13 mouse cellular contexts compared by ENCODE assay signal in the genomic region with DNA sequence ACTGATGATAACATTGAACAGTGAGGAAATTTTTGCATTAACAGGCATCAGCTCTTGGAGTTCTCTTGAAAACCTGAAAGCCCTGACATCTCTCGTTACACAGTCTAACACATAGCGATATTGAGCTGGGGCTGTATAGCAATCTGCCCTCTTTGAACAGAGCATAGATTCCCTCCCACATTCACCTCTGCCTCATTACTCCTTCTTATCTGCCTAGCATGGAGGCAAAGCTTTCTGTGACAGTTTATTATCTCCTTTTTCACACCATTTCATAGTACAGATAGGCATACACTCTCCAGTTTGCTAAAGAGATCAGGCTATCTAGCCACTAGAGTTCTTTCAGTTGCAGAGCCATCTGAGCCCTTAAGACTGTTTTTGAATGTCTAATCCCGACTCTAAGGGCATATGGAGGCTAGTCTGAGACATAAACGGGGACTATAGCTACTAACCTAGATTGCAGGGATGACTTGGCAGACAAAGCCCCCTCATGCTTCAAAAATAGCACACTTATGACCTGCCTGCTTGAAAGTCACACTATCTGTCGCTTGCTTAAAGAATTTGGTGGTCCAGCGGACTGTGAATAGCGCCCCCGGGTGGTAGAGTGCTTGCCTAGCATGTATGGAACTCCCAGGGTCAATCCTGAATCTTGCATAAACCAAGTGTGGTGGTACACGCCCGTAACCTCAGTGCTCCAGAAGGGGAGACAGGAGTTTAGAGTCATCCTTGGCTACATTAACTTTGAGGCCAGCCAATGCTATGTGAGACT.
A peak's percentile ranks its signal among the peaks of the same experiment; 100 is the strongest.
DNase-seq lines count a peak whose midpoint lies in the region; ATAC-seq lines count a peak whose summit lies in the region.
"Had no signal": no experiment of that assay in that cellular context is flagged by ENCODE, and none has a peak within 500 bp of the region (broad histone marks: within the 10 kb centered on the region; RNA-seq: fewer than 3 reads in every experiment).

No protein-coding gene starts in this region.

- no peak for DNase-seq in heart, embryonic 10.5 days (ENCODE audit: low spot score)
- DNase-seq in B cell, adult 2 months: peak; percentile 22 to 27
- peak; percentile 9 for DNase-seq in NIH3T3 (ENCODE audit: low read depth)
- no peak for DNase-seq in T-cell, adult 2 months (ENCODE audit: low spot score)
- DNase-seq: kidney, adult 18-20 months; thymus, adult 18-20 months had no signal

- no peaks in the 10 kb centered on the region; the same call in 1 of the 2 replicates for H3K4me1 ChIP-seq in heart, embryonic 15.5 days (replicated peaks)
- no peaks in the 10 kb centered on the region for H3K4me1 ChIP-seq in heart, embryonic 10.5 days
- H3K4me1 ChIP-seq in liver, embryonic 15.5 days (replicated peaks): peaks cover 23% of the 10 kb centered on the region
- no peaks in the 10 kb centered on the region for H3K4me1 ChIP-seq in kidney, embryonic 16.5 days (ENCODE audit: insufficient read depth, low read length)
- H3K4me1 ChIP-seq: embryonic facial prominence, embryonic 10.5 days had no signal

- no peak overlapping the region for H3K9ac ChIP-seq in heart, embryonic 15.5 days
- H3K9ac ChIP-seq in liver, embryonic 15.5 days: no peak overlapping the region
- no peak overlapping the region for H3K9ac ChIP-seq in kidney, embryonic 16.5 days (replicated peaks; ENCODE audit: low read length)

- H3K9me3 ChIP-seq in heart, embryonic 15.5 days (replicated peaks): no peaks in the 10 kb centered on the region
- no peaks in the 10 kb centered on the region for H3K9me3 ChIP-seq in heart, embryonic 10.5 days
- no peaks in the 10 kb centered on the region for H3K9me3 ChIP-seq in liver, embryonic 15.5 days (replicated peaks)
- H3K9me3 ChIP-seq in kidney, embryonic 16.5 days (ENCODE audit: low read length): no peaks in the 10 kb centered on the region
- H3K9me3 ChIP-seq: embryonic facial prominence, embryonic 10.5 days had no signal

- 43% methylated on average over 10 of the region's 10 CpGs for WGBS in heart, embryonic 15.5 days
- WGBS in heart, embryonic 10.5 days: 45% methylated on average over 10 of the region's 10 CpGs
- 29% methylated on average over 10 of the region's 10 CpGs for WGBS in liver, embryonic 15.5 days (ENCODE audit: insufficient replicate concordance)
- WGBS in kidney, embryonic 16.5 days: 62% methylated on average over 10 of the region's 10 CpGs

- peak overlapping the region; percentile 64 for H3K27ac ChIP-seq in heart, embryonic 15.5 days
- no peak overlapping the region for H3K27ac ChIP-seq in heart, embryonic 10.5 days
- H3K27ac ChIP-seq in liver, embryonic 15.5 days (replicated peaks): peak overlapping the region; percentile 45; the same call in 1 of the 2 replicates
- H3K27ac ChIP-seq in kidney, embryonic 16.5 days (ENCODE audit: low read length): no peak overlapping the region
- H3K27ac ChIP-seq: embryonic facial prominence, embryonic 10.5 days had no signal

- no peak for ATAC-seq in heart, embryonic 15.5 days (replicated peaks; ENCODE audit: insufficient number of reproducible peaks, insufficient read depth, low FRiP score, low read depth)
- peak; percentile 85 for ATAC-seq in liver, embryonic 15.5 days (ENCODE audit: insufficient read depth)
- no peak for ATAC-seq in kidney, embryonic 16.5 days (ENCODE audit: low FRiP score, low TSS enrichment)
- no peak for ATAC-seq in monocyte, adult 5-6 weeks (replicated peaks; ENCODE audit: insufficient number of reproducible peaks, low FRiP score, low TSS enrichment, poor library complexity, severe bottlenecking)
- ATAC-seq: forebrain, embryonic 14.5 days had no signal

- no peak overlapping the region for H3K4me2 ChIP-seq in heart, embryonic 15.5 days
- peak overlapping the region; percentile 23; the same call in 1 of the 2 replicates for H3K4me2 ChIP-seq in liver, embryonic 15.5 days
- H3K4me2 ChIP-seq in kidney, embryonic 16.5 days (replicated peaks; ENCODE audit: low read depth, low read length): no peak overlapping the region

- no peak overlapping the region for H3K4me3 ChIP-seq in heart, embryonic 15.5 days
- H3K4me3 ChIP-seq in heart, embryonic 10.5 days: no peak overlapping the region
- H3K4me3 ChIP-seq in liver, embryonic 15.5 days (replicated peaks): no peak overlapping the region
- no peak overlapping the region for H3K4me3 ChIP-seq in kidney, embryonic 16.5 days (ENCODE audit: low read length)
- H3K4me3 ChIP-seq: embryonic facial prominence, embryonic 10.5 days; myocyte had no signal

- no peaks in the 10 kb centered on the region for H3K36me3 ChIP-seq in heart, embryonic 15.5 days
- no peaks in the 10 kb centered on the region for H3K36me3 ChIP-seq in heart, embryonic 10.5 days
- no peaks in the 10 kb centered on the region for H3K36me3 ChIP-seq in liver, embryonic 15.5 days (replicated peaks)
- no peaks in the 10 kb centered on the region for H3K36me3 ChIP-seq in kidney, embryonic 16.5 days (ENCODE audit: insufficient read depth, low read length)
- H3K36me3 ChIP-seq: embryonic facial prominence, embryonic 10.5 days had no signal

- no peaks in the 10 kb centered on the region for H3K27me3 ChIP-seq in heart, embryonic 15.5 days
- H3K27me3 ChIP-seq in heart, embryonic 10.5 days (ENCODE audit: insufficient read depth, poor library complexity, severe bottlenecking): no peaks in the 10 kb centered on the region
- no peaks in the 10 kb centered on the region for H3K27me3 ChIP-seq in liver, embryonic 15.5 days
- peaks cover 8% of the 10 kb centered on the region; the same call in 1 of the 2 replicates for H3K27me3 ChIP-seq in kidney, embryonic 16.5 days (ENCODE audit: insufficient read depth, low read length)

Comparison
In these comparisons a context has a peak if more than half of its experiments do, and no peak if none do; other contexts are left out.
1. H3K27ac ChIP-seq: peak in heart, embryonic 15.5 days (single experiment) and liver, embryonic 15.5 days (single experiment); none in heart, embryonic 10.5 days (single experiment) and kidney, embryonic 16.5 days (single experiment).
2. DNase-seq: peak in B cell, adult 2 months (2 of 2) and NIH3T3 (single experiment); none in heart, embryonic 10.5 days (single experiment) and T-cell, adult 2 months (single experiment).